Mouse (Mus musculus) midbrain, embryonic 15.5 days (tissue): ENCODE measurements around the gene Smyd3. TPM values are rescaled to one million over a fixed set of nuclear protein-coding genes. Genes with fewer than 3 reads are reported as not detected.

ENCODE experiments used
- ATAC-seq: fragments of 200-750 bp; cut with Nextera tagmentation; replicated peaks from 2 replicates; pipeline ENCODE4 v1.8.0; 2017; ENCODE audit warnings: moderate TSS enrichment
- H3K27ac ChIP-seq: fragments of 300-500 bp; sonication (generic); 2 replicates; pipeline ENCODE4 v1.5.1; 2015; ENCODE audit warnings: mild to moderate bottlenecking, inconsistent platforms
- H3K27me3 ChIP-seq: fragments of 300-500 bp; sonication (generic); replicated peaks from 2 replicates; pipeline ENCODE4 v1.6.1; 2015; ENCODE audit warnings: inconsistent platforms
- H3K36me3 ChIP-seq: fragments of 300-500 bp; sonication (generic); replicated peaks from 2 replicates; pipeline ENCODE4 v1.6.1; 2015; ENCODE audit warnings: inconsistent platforms
- H3K4me1 ChIP-seq: fragments of 300-500 bp; sonication (generic); 2 replicates; pipeline ENCODE4 v1.6.1; 2015; ENCODE audit warnings: inconsistent platforms
- H3K4me2 ChIP-seq: fragments of 300-500 bp; sonication (generic); 2 replicates; pipeline ENCODE4 v1.6.1; 2015; ENCODE audit warnings: inconsistent platforms, mild to moderate bottlenecking, moderate library complexity
- H3K4me3 ChIP-seq: fragments of 300-500 bp; sonication (generic); 2 replicates; pipeline ENCODE4 v1.5.1; 2015; ENCODE audit warnings: mild to moderate bottlenecking, inconsistent platforms
- H3K9ac ChIP-seq: fragments of 300-500 bp; sonication (generic); 2 replicates; pipeline ENCODE4 v1.6.1; 2015; ENCODE audit warnings: mild to moderate bottlenecking, inconsistent platforms
- H3K9me3 ChIP-seq: fragments of 300-500 bp; sonication (generic); 2 replicates; pipeline ENCODE4 v1.6.1; 2016; ENCODE audit warnings: inconsistent platforms
- WGBS: fragments of 180-500 bp; shearing (Covaris S2); methylation state at CpG from one replicate; pipeline ENCODE4 v1.1.7; 2015; ENCODE audit warnings: mixed read lengths; 5-methylcytosine and 5-hydroxymethylcytosine counted together
- polyA plus RNA-seq: library from polyadenylated mRNA; unstranded; fragments of >200 nt; fragmentation: Nextera tagmentation; extraction: Ambion mirVana; gene quantifications from 2 replicates; pipeline ENCODE4 v1.2.1, GENCODE M21; 2015

Smyd3 gene
- polyA plus RNA-seq, 1 experiment from 2014 or later: 24.8 TPM

DNA sequence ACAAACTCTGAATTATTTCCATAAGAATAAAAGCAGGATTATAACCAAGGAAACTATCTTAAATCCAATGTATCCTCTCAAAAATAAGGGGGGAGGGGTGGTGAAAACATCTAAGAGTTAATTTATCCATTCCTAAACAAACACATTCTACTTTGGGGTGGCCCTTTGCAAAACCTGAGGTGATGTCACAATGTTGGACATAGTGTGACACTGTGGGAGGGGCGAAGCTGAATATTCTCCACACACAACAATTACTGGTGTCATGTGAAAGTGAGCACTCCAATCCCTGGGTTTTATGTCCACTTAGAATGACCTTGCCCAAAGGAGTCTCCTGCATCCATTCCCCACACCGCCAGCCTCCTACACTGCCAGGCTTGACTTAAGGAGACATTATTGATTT, 580.9 kb downstream of the Smyd3 start:
- Histone ChIP-seq H3K4me1 (peaks cover 2% of the 10 kb centered on the region), H3K9ac (no peak overlapping the region), H3K27me3 (no peaks in the 10 kb centered on the region), H3K36me3 (no peaks in the 10 kb centered on the region), H3K4me3 (no peak overlapping the region), H3K9me3 (no peaks in the 10 kb centered on the region), H3K4me2 (no peak overlapping the region), H3K27ac (no peak overlapping the region)
- ATAC-seq: no peak
- 91% methylated on average over 2 of the region's 2 CpGs for WGBS

DNA sequence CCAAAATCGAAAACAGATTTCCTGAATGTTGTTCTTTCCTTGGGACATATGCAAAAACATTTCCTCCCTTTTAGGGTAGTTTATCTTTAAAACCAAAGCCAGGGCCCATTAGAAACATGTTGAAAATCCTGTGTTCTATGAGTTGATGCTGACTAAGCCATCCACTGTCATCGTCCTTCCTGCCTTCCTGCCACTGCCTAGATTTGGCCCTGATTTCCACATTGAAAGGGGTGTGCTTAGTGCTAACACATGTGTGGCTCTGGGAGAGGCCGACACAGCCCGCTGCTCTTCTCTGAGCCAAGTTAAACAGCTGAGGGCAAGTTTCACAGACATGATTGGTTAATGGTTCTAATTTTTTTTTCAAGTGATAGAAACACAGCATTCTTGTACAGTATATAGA, 581.4 kb downstream of the Smyd3 start:
- Histone ChIP-seq H3K9ac (no peak overlapping the region), H3K4me1 (no peaks in the 10 kb centered on the region), H3K36me3 (no peaks in the 10 kb centered on the region), H3K27ac (no peak overlapping the region), H3K4me3 (no peak overlapping the region), H3K9me3 (no peaks in the 10 kb centered on the region), H3K4me2 (no peak overlapping the region), H3K27me3 (no peaks in the 10 kb centered on the region)
- no peak for ATAC-seq
- 60% methylated on average over 4 of the region's 4 CpGs for WGBS

DNA sequence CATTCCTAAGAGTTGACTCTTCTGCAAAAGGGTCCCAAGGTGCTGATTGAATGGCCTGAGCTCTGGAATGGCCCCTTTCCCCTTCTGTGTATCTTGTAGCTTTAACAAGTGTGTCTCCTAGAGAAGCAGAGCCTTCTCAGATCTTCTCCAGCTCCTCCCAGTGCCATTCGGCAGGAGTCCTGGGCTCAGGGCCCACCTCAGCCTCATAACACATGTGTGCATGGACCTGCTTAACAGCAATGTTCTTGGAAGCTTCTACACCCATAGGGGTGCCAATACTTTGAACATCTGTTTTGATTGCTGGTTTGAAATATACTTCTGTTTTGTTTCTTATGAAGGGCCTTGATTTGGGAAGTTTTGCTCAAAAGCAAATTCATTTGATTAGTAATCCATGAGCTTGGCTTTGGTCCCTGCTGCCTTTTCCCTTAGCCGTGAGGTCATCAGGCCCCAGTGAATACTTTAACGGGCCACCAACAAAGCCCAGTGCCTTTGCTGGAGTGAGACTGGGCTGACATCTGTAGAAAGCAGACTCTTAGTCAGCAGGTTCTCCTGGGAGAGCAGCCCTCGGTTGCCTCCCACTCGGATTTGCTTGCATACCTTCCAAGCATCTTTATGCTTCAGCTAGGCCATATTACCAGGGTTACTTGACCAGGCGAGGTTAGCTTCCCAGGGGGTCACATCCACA, 583.7 kb downstream of the Smyd3 start:
- H3K9me3 ChIP-seq: no peaks in the 10 kb centered on the region
- no peaks in the 10 kb centered on the region for H3K4me1 ChIP-seq
- no peaks in the 10 kb centered on the region for H3K27me3 ChIP-seq
- ATAC-seq: no peak
- no peak overlapping the region for H3K9ac ChIP-seq
- no peaks in the 10 kb centered on the region for H3K36me3 ChIP-seq
- no peak overlapping the region for H3K27ac ChIP-seq
- H3K4me3 ChIP-seq: no peak overlapping the region
- 79% methylated on average over 6 of the region's 6 CpGs for WGBS
- no peak overlapping the region for H3K4me2 ChIP-seq

DNA sequence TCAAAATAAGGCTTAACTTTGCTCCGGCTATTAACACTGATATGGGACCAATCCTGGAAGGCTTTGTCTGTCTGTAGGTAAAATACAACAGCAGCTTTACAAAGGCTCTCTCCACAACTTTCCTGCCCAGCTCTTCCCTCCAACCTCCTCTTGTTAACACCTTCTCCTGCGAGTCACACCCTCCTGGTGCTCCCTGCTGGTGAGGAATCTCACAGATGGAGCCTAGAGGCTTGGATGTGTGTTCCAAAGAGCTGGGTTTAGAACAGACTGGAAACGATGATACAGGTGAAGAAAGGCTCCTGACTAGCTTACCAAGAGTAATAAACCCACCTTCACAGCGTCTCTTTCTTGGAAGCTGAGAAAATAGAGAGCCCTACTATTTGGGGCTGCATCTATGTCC, 588.3 kb downstream of the Smyd3 start:
- Histone ChIP-seq H3K4me3 (no peak overlapping the region), H3K9me3 (no peaks in the 10 kb centered on the region), H3K27ac (no peak overlapping the region), H3K4me1 (no peaks in the 10 kb centered on the region), H3K36me3 (no peaks in the 10 kb centered on the region), H3K4me2 (no peak overlapping the region), H3K27me3 (no peaks in the 10 kb centered on the region), H3K9ac (no peak overlapping the region)
- 74% methylated on average over 4 of the region's 4 CpGs for WGBS
- ATAC-seq: no peak

DNA sequence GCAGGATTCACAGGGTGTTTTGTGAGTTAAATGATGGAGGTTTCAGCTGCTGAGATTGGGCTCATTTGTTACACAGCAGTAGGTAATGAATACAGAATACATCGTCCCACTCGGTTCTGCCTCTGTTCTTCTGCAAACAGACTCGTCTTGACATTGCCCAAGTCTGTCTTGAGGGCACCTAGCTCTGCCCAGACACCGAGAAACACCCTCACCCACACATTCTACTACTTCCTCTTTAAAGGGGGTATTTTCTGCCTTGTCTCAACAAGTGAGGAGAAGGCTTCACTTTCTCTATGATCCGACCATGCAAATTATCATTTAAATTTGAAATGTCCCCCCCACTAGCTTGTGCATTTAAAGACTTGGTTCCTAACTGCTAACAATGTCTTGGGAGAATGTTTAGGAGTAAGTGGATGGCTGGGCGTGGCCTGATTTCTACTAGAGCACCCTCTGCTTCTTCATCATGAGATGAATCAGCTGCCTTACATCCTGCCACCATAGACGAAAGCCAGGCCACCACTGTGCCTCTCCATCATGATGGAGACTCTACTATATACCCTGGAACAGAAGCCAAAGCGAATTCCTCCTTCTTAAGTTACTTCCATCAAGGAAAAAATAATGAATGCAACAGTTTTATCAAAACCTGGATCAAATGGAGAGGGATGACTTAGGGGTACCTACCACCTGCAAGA, 593.2 kb downstream of the Smyd3 start:
- no peak for ATAC-seq
- H3K4me2 ChIP-seq: no peak overlapping the region
- H3K27me3 ChIP-seq: no peaks in the 10 kb centered on the region
- H3K36me3 ChIP-seq: no peaks in the 10 kb centered on the region
- 78% methylated on average over 8 of the region's 8 CpGs for WGBS
- H3K4me3 ChIP-seq: no peak overlapping the region
- H3K4me1 ChIP-seq: no peaks in the 10 kb centered on the region
- no peak overlapping the region for H3K27ac ChIP-seq
- no peak overlapping the region for H3K9ac ChIP-seq
- H3K9me3 ChIP-seq: no peaks in the 10 kb centered on the region

DNA sequence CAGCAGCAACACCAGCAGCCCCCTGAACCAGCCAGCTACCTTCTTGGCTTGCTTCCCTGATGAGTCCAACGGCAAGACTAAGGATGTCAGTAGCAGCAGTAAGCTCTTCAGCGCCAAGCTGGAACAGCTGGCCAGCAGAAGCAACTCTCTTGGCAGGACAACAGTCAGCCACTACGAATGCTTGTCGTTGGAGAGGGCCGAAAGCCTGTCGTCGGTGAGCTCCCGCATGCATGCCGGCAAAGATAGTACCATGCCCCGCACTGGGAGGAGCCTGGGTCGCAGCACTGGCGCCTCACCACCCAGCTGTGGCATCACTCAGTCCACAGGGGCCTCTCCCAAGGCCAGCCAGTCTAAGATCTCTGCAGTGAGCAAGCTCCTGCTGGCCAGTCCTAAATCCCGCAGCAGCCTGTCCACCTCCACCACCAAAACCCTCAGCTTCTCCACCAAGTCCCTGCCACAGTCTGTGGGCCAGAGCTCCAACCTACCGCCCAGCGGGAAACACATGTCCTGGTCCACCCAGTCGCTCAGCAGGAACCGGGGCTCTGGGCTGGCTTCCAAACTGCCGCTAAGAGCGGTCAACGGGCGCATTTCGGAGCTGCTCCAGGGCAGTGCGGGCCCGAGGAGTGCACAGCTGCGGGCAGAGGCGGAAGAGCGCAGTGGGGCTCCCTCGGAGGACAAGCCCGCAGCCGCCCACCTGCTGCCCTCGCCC, 600.5 kb downstream of the Smyd3 start:
- 46% methylated on average over 31 of the region's 31 CpGs for WGBS
- peaks cover 20% of the 10 kb centered on the region for H3K4me1 ChIP-seq

DNA sequence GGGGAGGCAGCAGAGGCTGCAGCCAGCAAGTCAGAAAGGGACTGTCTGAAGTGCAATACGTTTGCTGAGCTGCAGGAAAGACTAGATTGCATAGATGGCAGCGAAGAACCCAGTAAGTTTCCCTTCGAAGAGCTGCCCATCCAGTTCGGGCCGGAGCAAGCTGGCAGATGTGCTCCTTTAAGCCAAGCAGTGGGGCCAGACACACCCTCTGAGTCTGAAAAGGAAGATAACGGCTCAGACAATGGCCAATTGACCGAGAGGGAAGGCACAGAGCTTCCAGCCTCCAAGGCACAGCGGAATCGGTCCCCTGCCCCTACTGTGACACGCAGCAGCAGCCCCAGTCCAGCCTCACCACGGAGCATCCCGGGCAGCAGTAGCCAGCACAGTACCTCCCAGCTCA, 602.8 kb downstream of the Smyd3 start:
- Histone ChIP-seq H3K36me3 (no peaks in the 10 kb centered on the region), H3K4me1 (peaks cover 28% of the 10 kb centered on the region), H3K9me3 (no peaks in the 10 kb centered on the region), H3K4me2 (no peak overlapping the region), H3K27me3 (peaks cover 10% of the 10 kb centered on the region; the same call in 1 of the 2 replicates), H3K9ac (no peak overlapping the region), H3K4me3 (no peak overlapping the region), H3K27ac (no peak overlapping the region)
- ATAC-seq: no peak
- WGBS: 40% methylated on average over 12 of the region's 12 CpGs

More for the DNA sequence above, 600.5 kb downstream of the Smyd3 start:
- no peak for ATAC-seq
- H3K9ac ChIP-seq: no peak overlapping the region
- no peak overlapping the region for H3K27ac ChIP-seq
- no peaks in the 10 kb centered on the region for H3K36me3 ChIP-seq
- H3K4me2 ChIP-seq: peak overlapping the region; percentile 27
- no peaks in the 10 kb centered on the region for H3K9me3 ChIP-seq
- H3K4me3 ChIP-seq: no peak overlapping the region
- peaks cover 10% of the 10 kb centered on the region; the same call in 1 of the 2 replicates for H3K27me3 ChIP-seq

DNA sequence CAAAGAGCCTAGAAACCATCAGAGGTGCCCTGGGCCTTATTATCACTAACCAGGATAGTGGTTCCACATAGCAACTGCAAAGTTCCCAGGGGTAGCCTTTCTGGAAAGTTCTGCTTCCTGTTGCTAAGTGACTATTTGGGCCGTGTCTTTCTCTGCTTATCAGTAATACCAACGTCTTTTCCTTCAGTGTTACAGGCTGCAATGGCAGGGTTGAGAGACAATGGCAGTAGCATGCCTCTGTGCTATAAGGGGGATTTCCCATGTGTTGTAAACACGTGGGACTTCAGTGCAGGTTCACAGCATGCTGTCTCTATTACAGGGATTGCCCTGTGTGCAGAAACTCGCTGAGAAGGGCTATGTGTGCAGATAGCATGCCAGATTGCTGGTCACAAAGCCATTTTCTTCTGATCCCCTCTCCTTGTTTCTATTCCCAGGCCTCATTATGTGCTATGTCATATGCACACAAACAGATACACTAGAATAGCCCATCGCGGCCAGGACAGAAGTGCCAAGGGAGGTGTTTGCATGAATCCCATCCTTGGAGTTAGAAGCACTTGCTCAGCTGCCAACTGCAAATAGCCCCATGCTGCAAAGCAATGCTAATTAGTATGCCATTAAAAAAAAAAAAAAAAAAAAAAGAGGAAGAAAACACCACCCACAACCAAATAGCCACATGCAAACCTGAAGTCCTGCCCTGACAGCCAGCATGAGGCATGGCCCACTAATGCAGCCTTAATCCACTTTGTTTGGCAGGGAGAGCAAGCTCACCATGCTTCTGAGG, 604.7 kb downstream of the Smyd3 start:
- Histone ChIP-seq H3K27me3 (peaks cover 10% of the 10 kb centered on the region; the same call in 1 of the 2 replicates), H3K36me3 (no peaks in the 10 kb centered on the region), H3K4me2 (no peak overlapping the region), H3K9ac (no peak overlapping the region), H3K27ac (no peak overlapping the region), H3K4me3 (no peak overlapping the region), H3K9me3 (no peaks in the 10 kb centered on the region), H3K4me1 (peaks cover 28% of the 10 kb centered on the region)
- 41% methylated on average over 6 of the region's 6 CpGs for WGBS
- ATAC-seq: no peak

DNA sequence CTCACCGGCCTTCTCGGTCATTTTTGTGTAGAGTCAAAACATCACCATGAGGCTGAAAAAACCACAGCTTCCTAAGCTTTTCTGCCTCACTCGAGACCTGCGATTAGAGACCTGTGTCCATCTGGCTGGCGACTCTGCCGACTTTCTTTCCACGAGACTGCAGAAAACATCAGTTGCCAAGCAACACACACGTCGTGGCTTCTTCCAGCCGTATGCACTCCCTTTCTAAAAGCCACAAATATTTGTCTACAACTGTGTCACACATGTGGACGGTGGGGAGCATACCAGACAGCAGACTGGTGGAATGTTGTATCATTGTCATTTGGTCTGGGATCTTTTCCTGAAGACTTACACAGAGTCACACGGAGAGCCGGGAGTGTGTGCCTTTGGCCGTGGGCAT, 606.9 kb downstream of the Smyd3 start:
- 53% methylated on average over 14 of the region's 14 CpGs for WGBS
- Histone ChIP-seq H3K9me3 (no peaks in the 10 kb centered on the region), H3K27me3 (peaks cover 4% of the 10 kb centered on the region; the same call in 1 of the 2 replicates), H3K36me3 (no peaks in the 10 kb centered on the region), H3K27ac (no peak overlapping the region), H3K4me1 (peaks cover 22% of the 10 kb centered on the region), H3K4me2 (no peak overlapping the region), H3K9ac (no peak overlapping the region), H3K4me3 (no peak overlapping the region)
- 0 out of 2 replicates have a peak, but pooled peaks have one; percentile 31 for ATAC-seq

Other genes with a start within 250 kb of the Smyd3 start
- gene Tfb2m, start 28.2 kb upstream of the Smyd3 start, polyA plus RNA-seq: 22.7 and 25.8 TPM in 2 replicates
- 28.8 and 30.2 TPM in 2 replicates for gene Cnst, start 28.3 kb upstream of the Smyd3 start, polyA plus RNA-seq
- gene Sccpdh, start 150.2 kb upstream of the Smyd3 start, polyA plus RNA-seq: 147 and 154 TPM in 2 replicates
- gene Kif28, start 227.2 kb upstream of the Smyd3 start, polyA plus RNA-seq: not detected in 2 replicates